Mouse (Mus musculus): ENCODE measurements around the gene Pdgfa. TPM values are rescaled to one million over a fixed set of nuclear protein-coding genes. Genes with fewer than 3 reads are reported as not detected.

Pdgfa gene
- 15.5 and 19.1 TPM in 2 replicates for polyA plus RNA-seq (2015; fragmentation: Nextera tagmentation; extraction: Ambion mirVana)

DNA sequence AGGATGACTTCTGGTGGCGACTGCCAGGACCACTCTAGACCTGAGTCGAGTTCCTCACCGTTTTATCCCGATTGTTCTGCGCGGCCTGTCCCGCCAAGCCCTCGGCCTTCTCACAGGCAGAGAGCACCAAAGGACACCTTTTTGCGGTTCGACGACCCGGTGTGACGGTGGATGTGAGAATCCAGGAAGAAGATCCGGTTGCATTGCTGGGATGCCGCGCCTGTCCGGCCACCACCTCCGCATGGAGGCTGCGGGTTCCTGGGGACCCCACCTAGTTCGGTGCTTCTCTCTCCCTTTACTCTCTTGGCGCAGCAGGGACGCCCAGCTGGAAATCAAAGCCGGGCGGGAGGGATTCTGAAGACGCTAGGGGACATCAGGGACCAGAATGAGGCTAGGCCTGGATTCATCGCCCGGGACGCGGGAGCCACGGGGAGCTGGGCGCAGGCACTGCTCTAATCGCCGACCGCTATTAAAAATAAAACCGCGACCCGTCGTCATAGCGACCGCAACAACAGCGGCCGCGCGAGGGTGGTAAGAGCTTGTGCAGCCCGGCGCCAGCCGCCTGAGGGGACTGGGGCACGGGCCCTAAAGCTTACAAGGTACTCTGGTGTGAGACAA lies at the start of gene Pdgfa:
TSS of gene Pdgfa (minus strand) at position 200 of the 618 bp plus-strand sequence.
- H3K4me3 ChIP-seq (replicated peaks; ENCODE audit: low read length) = peak within 1 kb of the TSS; percentile 72
- peaks cover 47% of the 10 kb centered on the region for H3K27me3 ChIP-seq (replicated peaks; ENCODE audit: control insufficient read depth, insufficient read depth, low read length)
- ATAC-seq = peak; percentile 16; the same call in 1 of the 2 replicates
- WGBS = 2% methylated on average over 48 of the region's 48 CpGs
- peak within 1 kb of the TSS; percentile 74 for H3K9ac ChIP-seq (replicated peaks; ENCODE audit: low read depth, low read length)
- H3K4me2 ChIP-seq (ENCODE audit: low read length) = peak within 1 kb of the TSS; percentile 96
- no peak within 1 kb of the TSS; the same call in 1 of the 2 replicates for H3K27ac ChIP-seq (ENCODE audit: low read length)
- H3K4me1 ChIP-seq (replicated peaks; ENCODE audit: control insufficient read depth, insufficient read depth, low read length) = peaks cover 48% of the 10 kb centered on the region
- H3K9me3 ChIP-seq (ENCODE audit: control insufficient read depth, low read length) = no peaks in the 10 kb centered on the region
- no peaks in the 10 kb centered on the region for H3K36me3 ChIP-seq (ENCODE audit: control insufficient read depth, insufficient read depth)

DNA sequence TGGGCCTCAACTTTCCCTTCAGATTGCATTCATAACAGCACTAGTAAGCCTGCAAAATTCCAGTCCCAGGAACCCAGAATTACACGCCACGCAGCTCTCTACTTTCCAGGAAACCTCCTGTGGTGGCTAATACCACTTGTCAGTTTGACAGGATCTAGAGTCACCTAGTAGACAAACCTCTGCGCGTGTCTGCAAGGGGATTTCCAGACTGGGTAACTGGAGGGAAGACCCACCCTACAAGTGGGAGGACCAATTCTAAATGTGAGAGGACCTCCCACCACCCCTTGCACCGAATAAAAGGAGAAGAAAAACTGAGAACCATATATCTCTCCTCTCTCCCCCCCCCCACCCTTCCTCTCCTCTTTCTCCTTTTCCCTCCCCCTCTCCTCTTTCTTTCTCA lies 49.5 kb upstream of the Pdgfa start:
- Histone ChIP-seq H3K4me3 (replicated peaks; ENCODE audit: low read length) (no peak overlapping the region), H3K27me3 (replicated peaks; ENCODE audit: control insufficient read depth, insufficient read depth, low read length) (no peaks in the 10 kb centered on the region), H3K36me3 (ENCODE audit: control insufficient read depth, insufficient read depth) (peaks cover 8% of the 10 kb centered on the region), H3K27ac (ENCODE audit: low read length) (no peak overlapping the region), H3K4me2 (ENCODE audit: low read length) (no peak overlapping the region), H3K9me3 (ENCODE audit: control insufficient read depth, low read length) (no peaks in the 10 kb centered on the region), H3K9ac (replicated peaks; ENCODE audit: low read depth, low read length) (no peak overlapping the region), H3K4me1 (replicated peaks; ENCODE audit: control insufficient read depth, insufficient read depth, low read length) (peaks cover 1% of the 10 kb centered on the region; the same call in 1 of the 2 replicates)
- whole genome bisulfite sequencing = 87% methylated on average over 5 of the region's 5 CpGs
- ATAC-seq = no peak

DNA sequence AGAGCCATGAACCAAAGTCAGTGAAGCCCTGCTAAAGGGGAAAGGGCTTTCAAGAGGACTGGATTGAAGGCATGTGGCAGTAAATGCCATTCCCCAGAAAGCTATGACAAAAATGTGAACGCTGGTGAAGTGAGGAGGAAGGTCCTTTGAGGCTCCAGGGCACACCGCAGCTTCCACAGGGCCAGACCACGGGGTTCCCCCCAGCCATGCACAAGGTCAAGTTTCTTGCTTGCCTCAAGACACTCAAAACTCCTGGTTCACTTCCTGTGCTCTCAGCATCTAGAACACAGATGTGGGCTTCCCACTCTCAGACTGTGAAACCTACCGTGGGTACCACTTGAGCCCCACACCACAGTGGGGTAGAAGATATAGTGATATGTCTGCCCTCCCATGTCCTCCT lies 46.4 kb upstream of the Pdgfa start:
- Histone ChIP-seq H3K36me3 (ENCODE audit: control insufficient read depth, insufficient read depth) (peaks cover 8% of the 10 kb centered on the region), H3K4me2 (ENCODE audit: low read length) (no peak overlapping the region), H3K9me3 (ENCODE audit: control insufficient read depth, low read length) (no peaks in the 10 kb centered on the region), H3K27ac (ENCODE audit: low read length) (no peak overlapping the region), H3K4me3 (replicated peaks; ENCODE audit: low read length) (no peak overlapping the region), H3K9ac (replicated peaks; ENCODE audit: low read depth, low read length) (no peak overlapping the region), H3K27me3 (replicated peaks; ENCODE audit: control insufficient read depth, insufficient read depth, low read length) (no peaks in the 10 kb centered on the region), H3K4me1 (replicated peaks; ENCODE audit: control insufficient read depth, insufficient read depth, low read length) (no peaks in the 10 kb centered on the region)
- ATAC-seq = no peak
- 87% methylated on average over 4 of the region's 4 CpGs for WGBS

DNA sequence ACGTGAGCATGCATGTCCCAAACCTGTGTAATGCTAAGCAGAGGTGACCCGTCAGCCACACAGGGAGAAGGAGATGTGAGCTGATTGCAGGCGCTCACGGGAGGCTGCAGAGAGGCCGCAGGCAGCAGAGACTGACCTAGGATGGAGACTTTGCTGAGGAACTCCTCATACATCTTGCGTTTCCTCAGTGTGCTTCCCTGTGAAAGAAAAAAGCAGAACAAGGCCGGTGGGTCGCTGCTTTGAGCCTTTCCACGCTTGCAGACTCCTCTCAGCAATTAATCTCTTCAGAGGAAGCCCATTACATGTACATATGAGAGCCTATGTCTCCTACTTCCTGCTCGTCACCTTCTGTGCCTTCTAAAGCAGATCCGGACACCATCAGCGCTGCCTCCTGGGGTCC lies 45.1 kb upstream of the Pdgfa start:
- Histone ChIP-seq H3K4me3 (replicated peaks; ENCODE audit: low read length) (no peak overlapping the region), H3K27me3 (replicated peaks; ENCODE audit: control insufficient read depth, insufficient read depth, low read length) (no peaks in the 10 kb centered on the region), H3K4me1 (replicated peaks; ENCODE audit: control insufficient read depth, insufficient read depth, low read length) (no peaks in the 10 kb centered on the region), H3K4me2 (ENCODE audit: low read length) (no peak overlapping the region), H3K27ac (ENCODE audit: low read length) (no peak overlapping the region), H3K9me3 (ENCODE audit: control insufficient read depth, low read length) (no peaks in the 10 kb centered on the region), H3K9ac (replicated peaks; ENCODE audit: low read depth, low read length) (no peak overlapping the region), H3K36me3 (ENCODE audit: control insufficient read depth, insufficient read depth) (peaks cover 8% of the 10 kb centered on the region)
- ATAC-seq = no peak
- 88% methylated on average over 12 of the region's 12 CpGs for WGBS

DNA sequence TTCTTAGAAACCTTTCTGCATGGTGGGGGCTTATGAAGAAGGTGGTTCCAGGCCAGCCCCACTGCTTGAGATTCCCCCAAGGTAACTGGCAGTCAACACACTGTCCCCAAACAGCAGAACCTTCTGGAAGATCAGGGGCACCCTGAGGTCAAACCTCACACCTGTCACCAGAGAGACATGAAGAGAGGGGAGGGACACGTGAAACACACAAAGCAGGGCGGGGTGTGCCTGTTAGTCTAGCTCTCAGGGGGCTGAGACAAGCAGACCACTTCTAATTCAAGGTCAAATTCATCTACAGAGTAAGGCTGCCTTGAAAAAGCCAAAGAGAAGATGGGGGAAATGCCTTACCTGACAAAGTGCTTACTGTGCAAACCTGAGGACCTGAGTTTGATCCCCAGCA lies 38.0 kb upstream of the Pdgfa start:
- H3K9me3 ChIP-seq (ENCODE audit: control insufficient read depth, low read length) = no peaks in the 10 kb centered on the region
- no peak overlapping the region for H3K27ac ChIP-seq (ENCODE audit: low read length)
- no peak for ATAC-seq
- no peak overlapping the region for H3K9ac ChIP-seq (replicated peaks; ENCODE audit: low read depth, low read length)
- no peak overlapping the region for H3K4me3 ChIP-seq (replicated peaks; ENCODE audit: low read length)
- no peak overlapping the region for H3K4me2 ChIP-seq (ENCODE audit: low read length)
- 79% methylated on average over 2 of the region's 2 CpGs for WGBS
- H3K4me1 ChIP-seq (replicated peaks; ENCODE audit: control insufficient read depth, insufficient read depth, low read length) = peaks cover 10% of the 10 kb centered on the region
- no peaks in the 10 kb centered on the region for H3K27me3 ChIP-seq (replicated peaks; ENCODE audit: control insufficient read depth, insufficient read depth, low read length)
- H3K36me3 ChIP-seq (ENCODE audit: control insufficient read depth, insufficient read depth) = no peaks in the 10 kb centered on the region

DNA sequence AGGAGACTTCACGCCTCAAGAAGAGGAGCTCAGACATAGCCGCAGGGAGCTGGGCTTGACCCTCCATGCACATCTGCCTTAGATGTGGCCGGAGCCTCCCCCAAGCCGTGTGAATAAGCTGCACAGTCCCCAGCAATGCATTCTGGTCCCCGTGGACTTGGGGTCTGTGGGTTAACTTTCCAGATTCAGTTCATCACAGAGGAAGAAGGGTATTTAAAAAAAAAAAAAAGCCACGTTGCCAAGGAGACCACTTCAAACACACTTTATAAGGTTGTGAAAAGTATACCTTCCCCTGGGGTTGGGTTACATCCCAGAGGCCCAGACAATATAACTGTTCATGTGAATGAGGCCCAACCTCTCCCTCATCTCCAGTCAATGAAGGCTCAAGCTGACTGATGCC lies 37.6 kb upstream of the Pdgfa start:
- no peak overlapping the region for H3K27ac ChIP-seq (ENCODE audit: low read length)
- ATAC-seq = no peak
- no peaks in the 10 kb centered on the region for H3K36me3 ChIP-seq (ENCODE audit: control insufficient read depth, insufficient read depth)
- peaks cover 10% of the 10 kb centered on the region for H3K4me1 ChIP-seq (replicated peaks; ENCODE audit: control insufficient read depth, insufficient read depth, low read length)
- no peak overlapping the region for H3K4me2 ChIP-seq (ENCODE audit: low read length)
- no peak overlapping the region for H3K9ac ChIP-seq (replicated peaks; ENCODE audit: low read depth, low read length)
- no peak overlapping the region for H3K4me3 ChIP-seq (replicated peaks; ENCODE audit: low read length)
- H3K27me3 ChIP-seq (replicated peaks; ENCODE audit: control insufficient read depth, insufficient read depth, low read length) = no peaks in the 10 kb centered on the region
- 62% methylated on average over 6 of the region's 6 CpGs for WGBS
- no peaks in the 10 kb centered on the region for H3K9me3 ChIP-seq (ENCODE audit: control insufficient read depth, low read length)

DNA sequence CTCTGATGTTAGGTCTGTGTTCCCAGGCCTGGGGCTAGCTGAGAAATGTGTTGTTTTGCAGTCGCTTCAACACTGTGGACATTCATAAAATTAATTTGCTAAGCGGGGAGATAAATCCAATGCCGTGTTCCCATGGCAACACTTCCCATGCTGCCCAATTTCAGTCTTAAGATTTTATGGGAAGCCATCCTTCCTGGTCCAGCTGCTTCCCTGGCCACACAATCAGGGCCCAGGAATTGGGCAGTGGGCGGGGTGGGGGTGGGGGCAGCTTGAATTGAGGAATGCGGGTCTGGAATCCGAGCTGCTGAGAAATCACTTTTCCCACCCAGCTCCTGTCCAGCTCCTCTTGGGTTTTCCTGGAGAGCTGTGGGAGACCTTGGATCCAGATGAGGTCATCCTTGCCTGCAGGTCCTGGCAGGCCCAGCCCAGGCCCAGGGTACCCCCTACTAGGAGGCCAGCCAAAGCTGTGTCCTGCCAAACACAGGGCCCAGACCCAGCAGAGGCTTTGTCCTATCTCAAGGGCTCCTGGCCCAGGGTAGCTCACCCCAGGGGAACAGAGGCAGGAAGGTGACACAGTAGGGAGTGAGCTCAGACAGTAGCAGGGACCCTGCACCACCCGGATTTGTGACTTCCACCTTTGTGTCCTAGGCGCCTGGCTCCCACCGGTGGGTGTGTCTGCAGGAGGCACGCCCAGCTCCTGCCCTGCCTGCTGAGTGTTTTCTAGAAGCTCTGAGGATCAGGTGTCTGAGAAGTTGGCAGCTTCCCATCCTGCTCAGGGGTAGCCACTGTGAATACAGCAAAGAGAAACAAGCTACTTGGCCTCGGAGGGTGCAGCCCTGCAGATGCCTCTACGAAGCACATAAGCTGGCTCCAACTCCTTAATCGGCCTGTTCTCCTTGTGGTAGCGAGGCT lies 36.5 kb upstream of the Pdgfa start:
- Histone ChIP-seq H3K27ac (ENCODE audit: low read length) (peak overlapping the region; percentile 1; the same call in 1 of the 2 replicates), H3K36me3 (ENCODE audit: control insufficient read depth, insufficient read depth) (no peaks in the 10 kb centered on the region), H3K9me3 (ENCODE audit: control insufficient read depth, low read length) (no peaks in the 10 kb centered on the region), H3K4me1 (replicated peaks; ENCODE audit: control insufficient read depth, insufficient read depth, low read length) (peaks cover 10% of the 10 kb centered on the region), H3K9ac (replicated peaks; ENCODE audit: low read depth, low read length) (no peak overlapping the region), H3K4me3 (replicated peaks; ENCODE audit: low read length) (no peak overlapping the region), H3K27me3 (replicated peaks; ENCODE audit: control insufficient read depth, insufficient read depth, low read length) (no peaks in the 10 kb centered on the region), H3K4me2 (ENCODE audit: low read length) (no peak overlapping the region)
- WGBS = 33% methylated on average over 14 of the region's 14 CpGs
- peak; percentile 47 for ATAC-seq

DNA sequence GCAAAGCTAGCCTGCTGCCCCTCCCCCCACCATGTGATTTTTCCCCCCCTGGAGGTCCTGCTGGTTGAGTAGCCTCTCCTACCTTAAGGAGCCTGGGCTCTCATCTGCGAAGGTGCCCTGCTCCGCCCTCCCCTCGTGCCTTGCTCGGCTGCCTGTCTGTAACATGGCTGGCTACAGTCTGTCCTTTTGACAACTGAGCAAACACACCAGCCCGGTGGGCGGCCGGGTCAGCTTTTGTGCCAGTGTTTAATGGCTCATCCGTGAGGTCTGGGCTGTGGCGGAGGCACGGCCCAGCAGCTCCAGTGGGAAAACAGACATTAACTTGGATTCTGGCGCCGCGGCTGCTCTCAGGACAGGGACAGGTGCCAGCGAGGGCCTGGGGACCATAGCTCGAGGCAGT lies 30.4 kb upstream of the Pdgfa start:
- Histone ChIP-seq H3K4me3 (replicated peaks; ENCODE audit: low read length) (no peak overlapping the region), H3K36me3 (ENCODE audit: control insufficient read depth, insufficient read depth) (no peaks in the 10 kb centered on the region), H3K9me3 (ENCODE audit: control insufficient read depth, low read length) (no peaks in the 10 kb centered on the region), H3K9ac (replicated peaks; ENCODE audit: low read depth, low read length) (no peak overlapping the region), H3K27ac (ENCODE audit: low read length) (no peak overlapping the region), H3K4me1 (replicated peaks; ENCODE audit: control insufficient read depth, insufficient read depth, low read length) (peaks cover 4% of the 10 kb centered on the region; the same call in 1 of the 2 replicates), H3K27me3 (replicated peaks; ENCODE audit: control insufficient read depth, insufficient read depth, low read length) (no peaks in the 10 kb centered on the region), H3K4me2 (ENCODE audit: low read length) (no peak overlapping the region)
- ATAC-seq = no peak
- 35% methylated on average over 15 of the region's 15 CpGs for WGBS

DNA sequence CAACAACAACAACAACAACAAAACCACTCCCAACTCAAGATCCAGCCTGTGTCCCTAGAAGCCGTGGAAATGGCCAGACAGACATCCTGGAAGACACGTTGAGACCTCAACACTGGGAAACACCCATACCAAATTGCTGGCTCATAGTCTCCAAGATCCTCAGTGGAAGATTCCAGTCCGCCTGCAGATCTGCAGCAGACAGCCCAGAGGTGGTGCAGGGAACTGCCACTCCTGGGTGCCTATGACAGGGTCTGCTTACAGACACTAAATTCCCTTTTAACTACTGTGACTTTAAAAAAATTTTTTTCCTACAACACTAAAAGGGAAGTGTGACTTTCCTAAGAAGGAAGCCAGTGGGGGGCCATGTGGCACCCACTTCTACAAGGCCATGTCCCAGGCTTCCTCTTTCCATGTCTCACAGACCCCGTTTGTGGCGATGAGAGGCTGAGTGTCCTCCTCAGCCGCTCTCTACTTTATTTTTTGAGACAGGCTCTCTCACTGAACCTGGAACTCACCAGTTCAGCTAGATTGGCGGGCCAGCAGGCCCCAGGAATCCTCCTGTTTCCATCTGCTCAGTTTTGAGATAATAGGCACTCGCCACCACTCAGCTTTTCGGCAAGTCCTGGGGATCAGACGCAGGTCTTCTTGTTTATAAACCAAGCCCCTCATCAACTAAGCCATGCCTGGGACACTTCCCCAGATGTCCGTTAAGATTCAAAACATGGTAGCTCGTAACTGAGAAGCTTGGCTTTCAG lies 27.4 kb upstream of the Pdgfa start:
- H3K9me3 ChIP-seq (ENCODE audit: control insufficient read depth, low read length) = no peaks in the 10 kb centered on the region
- no peaks in the 10 kb centered on the region for H3K36me3 ChIP-seq (ENCODE audit: control insufficient read depth, insufficient read depth)
- peaks cover 4% of the 10 kb centered on the region; the same call in 1 of the 2 replicates for H3K4me1 ChIP-seq (replicated peaks; ENCODE audit: control insufficient read depth, insufficient read depth, low read length)
- no peak overlapping the region for H3K27ac ChIP-seq (ENCODE audit: low read length)
- no peaks in the 10 kb centered on the region for H3K27me3 ChIP-seq (replicated peaks; ENCODE audit: control insufficient read depth, insufficient read depth, low read length)
- WGBS = 80% methylated on average over 12 of the region's 12 CpGs
- no peak overlapping the region for H3K4me3 ChIP-seq (replicated peaks; ENCODE audit: low read length)
- ATAC-seq = no peak
- no peak overlapping the region for H3K9ac ChIP-seq (replicated peaks; ENCODE audit: low read depth, low read length)
- H3K4me2 ChIP-seq (ENCODE audit: low read length) = no peak overlapping the region
